Mouse (Mus musculus): Measurements from ENCODE around the gene Krtap2-4. TPM values are rescaled to one million over a fixed set of nuclear protein-coding genes. Genes with fewer than 3 reads are reported as not detected.

Gene Krtap2-4
- total RNA-seq, 2 experiments from 2014 or later = not detected

DNA sequence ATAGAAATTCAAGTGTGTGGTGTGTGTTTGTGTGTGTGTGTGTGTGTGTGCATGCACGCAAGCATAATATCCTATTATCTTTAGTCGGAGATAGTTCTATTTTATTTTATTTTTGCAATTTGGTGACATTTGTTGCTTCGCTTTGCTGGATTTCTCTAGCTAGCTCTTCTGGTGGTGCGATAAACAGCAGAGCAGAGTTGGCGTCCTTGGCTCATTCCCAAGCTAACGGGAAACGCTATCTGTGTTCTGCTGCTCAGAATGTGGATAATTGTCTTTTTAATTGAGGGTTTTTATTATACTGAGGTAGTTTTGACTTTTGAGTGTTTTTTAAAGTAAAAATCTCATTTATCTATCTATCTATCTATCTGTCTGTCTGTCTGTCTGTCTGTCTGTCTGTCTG, 29.6 kb downstream of the Krtap2-4 start:
- no peak for ATAC-seq (replicated peaks; ENCODE audit: low FRiP score, poor library complexity, severe bottlenecking)

DNA sequence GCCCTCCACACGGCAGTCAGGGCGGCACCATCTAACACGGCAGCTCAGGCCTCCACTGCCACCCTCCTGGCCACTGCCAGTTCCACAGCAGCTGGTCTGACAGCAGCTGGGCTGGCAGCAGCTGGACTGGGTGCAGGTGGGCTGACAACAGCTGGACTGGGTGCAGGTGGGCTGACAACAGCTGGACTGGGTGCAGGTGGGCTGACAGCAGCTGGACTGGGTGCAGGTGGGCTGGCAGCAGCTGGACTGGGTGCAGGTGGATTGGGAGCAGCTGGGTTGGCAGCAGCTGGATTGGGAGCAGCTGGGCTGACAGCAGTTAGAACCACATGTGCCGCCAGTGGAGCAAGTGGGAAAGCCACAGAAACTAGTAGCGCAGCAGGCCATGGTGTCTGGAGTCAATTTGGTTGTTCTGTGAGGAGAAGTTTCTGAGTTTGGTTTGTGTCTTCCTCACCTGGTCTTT, 31.4 kb downstream of the Krtap2-4 start, which contains the start of gene Krtap1-4:
Krtap1-4 (minus strand) TSS at position 410 of the 460 bp plus-strand sequence.
- no peak for ATAC-seq (replicated peaks; ENCODE audit: low FRiP score, poor library complexity, severe bottlenecking)

DNA sequence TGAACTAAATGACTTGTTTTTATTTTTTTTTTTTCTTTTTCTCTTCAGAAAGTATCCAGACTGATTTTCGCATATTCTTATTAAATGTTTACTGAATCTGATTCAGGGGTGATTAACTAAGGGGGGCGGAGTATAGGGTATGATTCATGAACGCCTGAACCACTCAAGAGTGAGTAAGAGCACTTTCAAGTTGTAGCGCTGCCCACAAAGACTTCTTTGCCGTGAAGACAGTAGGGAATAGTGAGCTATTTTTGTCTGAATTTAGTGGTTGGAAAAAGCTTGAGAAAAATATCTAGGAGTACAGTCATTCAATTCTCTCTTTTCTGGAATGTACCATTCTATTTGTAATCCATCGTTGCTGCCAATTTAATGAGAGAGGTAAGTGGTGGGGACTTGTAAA, 33.1 kb downstream of the Krtap2-4 start:
- no peak for ATAC-seq (replicated peaks; ENCODE audit: low FRiP score, poor library complexity, severe bottlenecking)

DNA sequence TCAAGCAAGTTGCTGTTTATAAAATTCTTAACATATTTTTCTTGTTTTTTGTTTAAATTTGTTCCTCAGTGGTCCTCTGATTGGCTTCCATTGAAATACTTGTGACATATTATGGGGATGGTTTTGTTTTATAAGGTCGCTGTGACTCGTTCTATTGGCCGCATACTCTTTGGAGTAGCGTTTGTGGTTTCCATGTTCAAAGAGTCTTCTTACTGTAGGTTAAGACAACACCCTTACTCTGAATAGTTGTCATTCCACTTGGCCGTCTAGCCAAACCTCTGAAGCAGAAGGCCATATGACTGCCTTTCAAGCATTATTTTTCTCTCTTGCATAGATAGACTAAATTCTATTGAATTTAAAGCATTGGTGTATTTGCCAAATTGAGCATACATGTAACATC, 33.6 kb downstream of the Krtap2-4 start:
- no peak for ATAC-seq (replicated peaks; ENCODE audit: low FRiP score, poor library complexity, severe bottlenecking)

DNA sequence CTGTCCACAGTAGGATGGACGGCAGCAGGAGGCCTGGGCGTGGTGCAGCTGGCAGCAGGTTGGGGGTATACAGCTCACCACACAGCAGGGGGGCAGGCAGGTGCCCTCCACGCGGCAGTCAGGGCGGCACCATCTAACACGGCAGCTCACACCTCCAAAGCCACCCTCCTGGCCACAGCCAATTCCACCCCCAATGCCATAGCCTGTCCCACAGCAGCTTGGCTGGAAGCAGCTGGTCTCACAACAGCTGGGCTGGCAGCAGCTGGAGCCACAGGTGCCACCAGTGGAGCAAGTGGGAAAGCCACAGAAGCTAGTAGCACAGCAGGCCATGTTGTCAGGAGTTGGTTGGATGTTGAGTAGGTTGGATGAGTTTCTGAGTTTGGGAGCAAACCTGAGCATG, 34.0 kb downstream of the Krtap2-4 start, which contains the start of gene Krtap1-5:
Krtap1-5 (minus strand) TSS at position 381 of the 400 bp plus-strand sequence.
- ATAC-seq (replicated peaks; ENCODE audit: low FRiP score, poor library complexity, severe bottlenecking) = no peak

DNA sequence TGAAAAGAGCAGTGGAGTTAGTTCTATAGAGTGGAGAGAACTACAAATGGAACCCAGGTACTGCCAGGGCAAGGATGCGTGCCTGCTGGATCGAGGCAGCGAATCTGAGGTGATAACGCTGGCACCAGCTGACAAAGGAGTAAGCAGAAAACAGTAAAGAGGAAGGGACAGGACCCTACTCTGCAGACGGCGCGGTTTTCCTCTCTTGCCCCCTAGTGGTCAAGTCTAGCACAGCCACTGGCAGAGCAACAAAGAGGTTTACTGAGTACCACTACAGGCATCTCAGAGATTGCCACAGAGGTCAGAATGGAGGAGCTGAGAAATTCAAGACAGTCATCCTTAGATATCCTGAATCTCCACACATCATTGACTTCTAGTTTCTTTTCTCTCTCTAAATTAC, 40.5 kb downstream of the Krtap2-4 start:
- no peak for ATAC-seq (replicated peaks; ENCODE audit: low FRiP score, poor library complexity, severe bottlenecking)

DNA sequence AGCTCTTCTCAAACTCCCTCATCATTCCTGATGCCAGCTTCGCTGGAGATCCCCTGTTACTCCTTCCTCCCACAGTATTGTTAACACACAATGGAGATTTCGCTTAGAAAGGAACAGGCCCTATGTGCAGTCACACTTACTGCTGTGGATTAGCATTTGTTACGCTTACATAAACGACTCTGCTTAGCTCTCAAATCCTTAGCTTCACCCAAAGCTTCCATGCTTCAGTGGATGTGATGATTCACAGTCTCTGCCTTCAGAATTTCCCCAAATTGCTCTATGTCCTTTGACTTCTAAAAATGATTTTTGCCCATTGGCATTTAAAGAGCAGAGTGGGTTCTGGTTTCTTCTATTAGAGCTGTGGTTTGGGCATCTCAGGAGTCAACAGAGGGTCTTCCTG, 41.5 kb downstream of the Krtap2-4 start:
- no peak for ATAC-seq (replicated peaks; ENCODE audit: low FRiP score, poor library complexity, severe bottlenecking)

DNA sequence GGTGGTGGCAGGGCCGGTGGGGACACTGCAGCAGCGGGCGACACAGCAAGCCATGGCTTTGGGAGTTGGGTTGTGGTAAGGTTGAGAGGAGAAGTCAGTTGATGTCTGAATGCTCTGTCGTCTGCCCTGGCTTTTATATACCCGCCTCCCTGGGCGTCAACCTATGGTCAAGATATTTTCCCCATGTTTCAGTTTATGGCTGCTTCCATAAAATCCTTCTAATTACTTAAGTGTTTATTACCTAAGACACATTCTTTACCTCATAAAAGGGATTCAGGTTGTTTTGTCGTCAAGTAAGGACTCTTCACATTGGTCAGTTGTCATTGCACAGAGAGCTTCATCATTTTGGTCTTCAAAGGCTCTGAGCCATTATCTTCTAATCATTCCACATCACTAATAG, 48.1 kb downstream of the Krtap2-4 start, which contains the start of gene Krtap3-1:
Krtap3-1 (minus strand) TSS at position 101 of the 400 bp plus-strand sequence.
- no peak for ATAC-seq (replicated peaks; ENCODE audit: low FRiP score, poor library complexity, severe bottlenecking)

Other genes starting within 250 kb of the Krtap2-4 start
Only the 30 nearest of the 38 such genes appear.
- gene Krt12, start 192.6 kb downstream of the Krtap2-4 start, total RNA-seq (2015; ENCODE audit: low replicate concordance) = not detected in 2 replicates
- gene Krt12, start 192.6 kb downstream of the Krtap2-4 start, total RNA-seq (2017; ENCODE audit: low replicate concordance) = not detected in 2 replicates
- gene Krt20, start 176.7 kb downstream of the Krtap2-4 start, total RNA-seq (2015; ENCODE audit: low replicate concordance) = not detected in 2 replicates
- gene Krt20, start 176.7 kb downstream of the Krtap2-4 start, total RNA-seq (2017; ENCODE audit: low replicate concordance) = not detected in 2 replicates
- gene Krt23, start 121.7 kb downstream of the Krtap2-4 start, total RNA-seq (2015; ENCODE audit: low replicate concordance) = not detected in 2 replicates
- gene Krt23, start 121.7 kb downstream of the Krtap2-4 start, total RNA-seq (2017; ENCODE audit: low replicate concordance) = not detected in 2 replicates
- gene Krt39, start 93.5 kb downstream of the Krtap2-4 start, total RNA-seq (2015; ENCODE audit: low replicate concordance) = not detected in 2 replicates
- not detected in 2 replicates for gene Krt39, start 93.5 kb downstream of the Krtap2-4 start, total RNA-seq (2017; ENCODE audit: low replicate concordance)
- gene Krt40, start 71.7 kb downstream of the Krtap2-4 start, total RNA-seq (2015; ENCODE audit: low replicate concordance) = not detected in 2 replicates
- not detected in 2 replicates for gene Krt40, start 71.7 kb downstream of the Krtap2-4 start, total RNA-seq (2017; ENCODE audit: low replicate concordance)
- gene Krtap3-3, start 64.0 kb downstream of the Krtap2-4 start, total RNA-seq (2015; ENCODE audit: low replicate concordance) = not detected in 2 replicates
- gene Krtap3-3, start 64.0 kb downstream of the Krtap2-4 start, total RNA-seq (2017; ENCODE audit: low replicate concordance) = not detected in 2 replicates
- not detected in 2 replicates for gene Krtap3-2, start 58.0 kb downstream of the Krtap2-4 start, total RNA-seq (2015; ENCODE audit: low replicate concordance)
- not detected in 2 replicates for gene Krtap3-2, start 58.0 kb downstream of the Krtap2-4 start, total RNA-seq (2017; ENCODE audit: low replicate concordance)
- not detected in 2 replicates for gene Gm11939, start 55.4 kb downstream of the Krtap2-4 start, total RNA-seq (2015; ENCODE audit: low replicate concordance)
- gene Gm11939, start 55.4 kb downstream of the Krtap2-4 start, total RNA-seq (2017; ENCODE audit: low replicate concordance) = not detected in 2 replicates
- not detected in 2 replicates for gene Krtap3-1, start 48.2 kb downstream of the Krtap2-4 start, total RNA-seq (2015; ENCODE audit: low replicate concordance)
- gene Krtap3-1, start 48.2 kb downstream of the Krtap2-4 start, total RNA-seq (2017; ENCODE audit: low replicate concordance) = not detected in 2 replicates
- gene Krtap1-5, start 33.8 kb downstream of the Krtap2-4 start, total RNA-seq (2015; ENCODE audit: low replicate concordance) = not detected in 2 replicates
- gene Krtap1-5, start 33.8 kb downstream of the Krtap2-4 start, total RNA-seq (2017; ENCODE audit: low replicate concordance) = not detected in 2 replicates
- not detected in 2 replicates for gene Krtap1-4, start 31.2 kb downstream of the Krtap2-4 start, total RNA-seq (2015; ENCODE audit: low replicate concordance)
- not detected in 2 replicates for gene Krtap1-4, start 31.2 kb downstream of the Krtap2-4 start, total RNA-seq (2017; ENCODE audit: low replicate concordance)
- gene Krtap1-3, start 23.5 kb downstream of the Krtap2-4 start, total RNA-seq (2015; ENCODE audit: low replicate concordance) = not detected in 2 replicates
- not detected in 2 replicates for gene Krtap1-3, start 23.5 kb downstream of the Krtap2-4 start, total RNA-seq (2017; ENCODE audit: low replicate concordance)
- gene Krtap9-3, start 16.7 kb downstream of the Krtap2-4 start, total RNA-seq (2015; ENCODE audit: low replicate concordance) = not detected in 2 replicates
- not detected in 2 replicates for gene Krtap9-3, start 16.7 kb downstream of the Krtap2-4 start, total RNA-seq (2017; ENCODE audit: low replicate concordance)
- gene Gm11938, start 11.5 kb downstream of the Krtap2-4 start, total RNA-seq (2015; ENCODE audit: low replicate concordance) = not detected in 2 replicates
- gene Gm11938, start 11.5 kb downstream of the Krtap2-4 start, total RNA-seq (2017; ENCODE audit: low replicate concordance) = not detected in 2 replicates
- gene Gm11937, start 4.7 kb downstream of the Krtap2-4 start, total RNA-seq (2015; ENCODE audit: low replicate concordance) = not detected in 2 replicates
- gene Gm11937, start 4.7 kb downstream of the Krtap2-4 start, total RNA-seq (2017; ENCODE audit: low replicate concordance) = not detected in 2 replicates
- not detected in 2 replicates for gene Gm11562, start 5.6 kb upstream of the Krtap2-4 start, total RNA-seq (2015; ENCODE audit: low replicate concordance)
- not detected in 2 replicates for gene Gm11562, start 5.6 kb upstream of the Krtap2-4 start, total RNA-seq (2017; ENCODE audit: low replicate concordance)
- not detected in 2 replicates for gene Krtap4-1, start 13.4 kb upstream of the Krtap2-4 start, total RNA-seq (2015; ENCODE audit: low replicate concordance)
- gene Krtap4-1, start 13.4 kb upstream of the Krtap2-4 start, total RNA-seq (2017; ENCODE audit: low replicate concordance) = not detected in 2 replicates
- gene Krtap4-2, start 20.2 kb upstream of the Krtap2-4 start, total RNA-seq (2015; ENCODE audit: low replicate concordance) = not detected in 2 replicates
- gene Krtap4-2, start 20.2 kb upstream of the Krtap2-4 start, total RNA-seq (2017; ENCODE audit: low replicate concordance) = not detected in 2 replicates
- not detected in 2 replicates for gene Krtap4-7, start 29.2 kb upstream of the Krtap2-4 start, total RNA-seq (2015; ENCODE audit: low replicate concordance)
- gene Krtap4-7, start 29.2 kb upstream of the Krtap2-4 start, total RNA-seq (2017; ENCODE audit: low replicate concordance) = not detected in 2 replicates
- not detected in 2 replicates for gene Gm11555, start 35.4 kb upstream of the Krtap2-4 start, total RNA-seq (2015; ENCODE audit: low replicate concordance)
- not detected in 2 replicates for gene Gm11555, start 35.4 kb upstream of the Krtap2-4 start, total RNA-seq (2017; ENCODE audit: low replicate concordance)
- not detected in 2 replicates for gene Gm11563, start 44.1 kb upstream of the Krtap2-4 start, total RNA-seq (2015; ENCODE audit: low replicate concordance)
- not detected in 2 replicates for gene Gm11563, start 44.1 kb upstream of the Krtap2-4 start, total RNA-seq (2017; ENCODE audit: low replicate concordance)
- gene Krtap4-6, start 51.1 kb upstream of the Krtap2-4 start, total RNA-seq (2015; ENCODE audit: low replicate concordance) = not detected in 2 replicates
- not detected in 2 replicates for gene Krtap4-6, start 51.1 kb upstream of the Krtap2-4 start, total RNA-seq (2017; ENCODE audit: low replicate concordance)
- not detected in 2 replicates for gene Gm14190, start 75.9 kb upstream of the Krtap2-4 start, total RNA-seq (2015; ENCODE audit: low replicate concordance)
- gene Gm14190, start 75.9 kb upstream of the Krtap2-4 start, total RNA-seq (2017; ENCODE audit: low replicate concordance) = not detected in 2 replicates
- not detected in 2 replicates for gene Gm14180, start 119.4 kb upstream of the Krtap2-4 start, total RNA-seq (2015; ENCODE audit: low replicate concordance)
- gene Gm14180, start 119.4 kb upstream of the Krtap2-4 start, total RNA-seq (2017; ENCODE audit: low replicate concordance) = not detected in 2 replicates
- not detected in 2 replicates for gene Gm11595, start 158.1 kb upstream of the Krtap2-4 start, total RNA-seq (2015; ENCODE audit: low replicate concordance)
- gene Gm11595, start 158.1 kb upstream of the Krtap2-4 start, total RNA-seq (2017; ENCODE audit: low replicate concordance) = not detected in 2 replicates
- gene Krtap4-8, start 165.9 kb upstream of the Krtap2-4 start, total RNA-seq (2015; ENCODE audit: low replicate concordance) = not detected in 2 replicates
- not detected in 2 replicates for gene Krtap4-8, start 165.9 kb upstream of the Krtap2-4 start, total RNA-seq (2017; ENCODE audit: low replicate concordance)
- gene Krtap4-9, start 170.4 kb upstream of the Krtap2-4 start, total RNA-seq (2015; ENCODE audit: low replicate concordance) = not detected in 2 replicates
- gene Krtap4-9, start 170.4 kb upstream of the Krtap2-4 start, total RNA-seq (2017; ENCODE audit: low replicate concordance) = not detected in 2 replicates
- not detected in 2 replicates for gene Gm11596, start 178.6 kb upstream of the Krtap2-4 start, total RNA-seq (2015; ENCODE audit: low replicate concordance)
- gene Gm11596, start 178.6 kb upstream of the Krtap2-4 start, total RNA-seq (2017; ENCODE audit: low replicate concordance) = not detected in 2 replicates
- not detected in 2 replicates for gene Gm11569, start 184.1 kb upstream of the Krtap2-4 start, total RNA-seq (2015; ENCODE audit: low replicate concordance)
- gene Gm11569, start 184.1 kb upstream of the Krtap2-4 start, total RNA-seq (2017; ENCODE audit: low replicate concordance) = not detected in 2 replicates
- gene Gm11554, start 189.6 kb upstream of the Krtap2-4 start, total RNA-seq (2015; ENCODE audit: low replicate concordance) = not detected in 2 replicates
- gene Gm11554, start 189.6 kb upstream of the Krtap2-4 start, total RNA-seq (2017; ENCODE audit: low replicate concordance) = not detected in 2 replicates